Mouse (Mus musculus) spleen, postnatal 14 days (tissue): Measurements from ENCODE around the gene Elk3.

ENCODE experiments used
- DNase-seq, 2 experiments: peaks; one replicate each; pipeline ENCODE4 v3.0.0; 2021 to 2022; ENCODE audit warnings: low spot score in 2 of 2

The Elk3 gene

GRCm38 (mm10) chr10:93242208-93242607 is 68.7 kb downstream of the Elk3 start:
- DNase-seq, result no peak

GRCm38 (mm10) chr10:93239201-93239806 is 71.6 kb downstream of the Elk3 start:
- DNase-seq, result no peak

- no peak for DNase-seq
These were observed 76.2 kb downstream of the Elk3 start for GRCm38 (mm10) chr10:93234692-93235091.

GRCm38 (mm10) chr10:93233665-93234194 is 77.2 kb downstream of the Elk3 start:
- DNase-seq, result no peak

- DNase-seq, result no peak
These were observed 79.0 kb downstream of the Elk3 start for GRCm38 (mm10) chr10:93231893-93232292.

- no peak for DNase-seq
These were observed 79.4 kb downstream of the Elk3 start for GRCm38 (mm10) chr10:93231490-93231889.

- no peak for DNase-seq
These were observed 82.4 kb downstream of the Elk3 start for GRCm38 (mm10) chr10:93228401-93229007.

GRCm38 (mm10) chr10:93227921-93228320 is 83.0 kb downstream of the Elk3 start:
- no peak for DNase-seq

- DNase-seq, result no peak
These were observed 85.2 kb downstream of the Elk3 start for GRCm38 (mm10) chr10:93225751-93226150.

GRCm38 (mm10) chr10:93215051-93215763 is 95.7 kb downstream of the Elk3 start:
- no peak for DNase-seq

- DNase-seq, result no peak
These were observed 96.7 kb downstream of the Elk3 start for GRCm38 (mm10) chr10:93214251-93214650.

GRCm38 (mm10) chr10:93213339-93213738 is 97.6 kb downstream of the Elk3 start:
- DNase-seq, result no peak

GRCm38 (mm10) chr10:93212699-93213098 is 98.2 kb downstream of the Elk3 start:
- no peak for DNase-seq

- no peak for DNase-seq
These were observed 103.8 kb downstream of the Elk3 start for GRCm38 (mm10) chr10:93207176-93207575.

GRCm38 (mm10) chr10:93205287-93205956 is 105.5 kb downstream of the Elk3 start:
- DNase-seq, result no peak

GRCm38 (mm10) chr10:93201846-93202458 is 109.0 kb downstream of the Elk3 start:
- no peak for DNase-seq

- no peak for DNase-seq
These were observed 112.0 kb downstream of the Elk3 start for GRCm38 (mm10) chr10:93198958-93199357.
